Mouse (Mus musculus): ENCODE measurements around the gene Rasa1.

- TF ChIP-seq CTCF (IDR thresholded peaks at IDR 0.05; ENCODE audit: low read depth) (no peak), EP300 (IDR thresholded peaks at IDR 0.05; ENCODE audit: low read depth) (no peak)
Observed at GRCm38 (mm10) chr13:85287876-85288573, 905 bp downstream of the Rasa1 start.
